7 mouse cellular contexts compared by ENCODE assay signal in the genomic region with DNA sequence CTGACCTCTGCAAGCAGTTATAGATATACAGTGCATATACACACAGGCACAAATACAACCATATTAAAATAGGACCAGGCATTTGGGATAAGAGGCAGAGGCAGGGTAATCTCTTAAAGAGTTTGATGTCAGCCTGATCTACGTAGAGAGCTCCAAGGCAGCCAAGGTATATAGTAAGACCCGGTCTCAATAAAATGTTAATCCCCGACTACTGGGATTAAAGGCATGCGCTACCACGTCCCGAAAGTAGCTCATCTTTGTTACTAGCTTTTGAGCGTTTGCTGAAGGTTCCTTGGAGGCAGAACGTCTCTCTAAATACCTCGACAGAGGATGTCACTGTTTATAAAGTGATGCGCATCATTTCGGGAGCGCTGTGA. TPM values are rescaled to one million over a fixed set of nuclear protein-coding genes. Genes with fewer than 3 reads are reported as not detected.
DNase-seq lines count a peak whose midpoint lies in the region; ATAC-seq and TF ChIP-seq lines count a peak whose summit lies in the region.

A gene (plus strand): TSS at position 273 of the 377 bp plus-strand sequence.

- no peaks in the 10 kb centered on the region for H3K27me3 ChIP-seq in C2C12 (ENCODE audit: control insufficient read depth, insufficient read depth, insufficient read length)
- H3K27me3 ChIP-seq in erythroblast, embryonic 14.5 days (ENCODE audit: control insufficient read depth) = peaks cover 30% of the 10 kb centered on the region
- no peaks in the 10 kb centered on the region for H3K27me3 ChIP-seq in limb, embryonic 15.5 days
- H3K27me3 ChIP-seq in stomach, embryonic 15.5 days (replicated peaks) = no peaks in the 10 kb centered on the region

- no peaks in the 10 kb centered on the region for H3K9me3 ChIP-seq in erythroblast, embryonic 14.5 days (ENCODE audit: control insufficient read depth, low read length)
- no peaks in the 10 kb centered on the region for H3K9me3 ChIP-seq in limb, embryonic 15.5 days
- no peaks in the 10 kb centered on the region for H3K9me3 ChIP-seq in stomach, embryonic 15.5 days

- 5% methylated on average over 12 of the region's 12 CpGs for WGBS in limb, embryonic 15.5 days
- WGBS in stomach, embryonic 15.5 days = 5% methylated on average over 12 of the region's 12 CpGs

- peaks cover 37% of the 10 kb centered on the region for H3K79me3 ChIP-seq in C2C12 (ENCODE audit: low read depth)

- no peak for DNase-seq in heart, postnatal 36 days
- no peak for DNase-seq in embryo, embryonic 10.5 days (ENCODE audit: low spot score)

- H3K9ac ChIP-seq in limb, embryonic 15.5 days = peak within 1 kb of the TSS; percentile 91
- H3K9ac ChIP-seq in stomach, embryonic 15.5 days = peak within 1 kb of the TSS; percentile 93

- peak within 1 kb of the TSS; percentile 69 for H3K4me2 ChIP-seq in limb, embryonic 15.5 days
- peak within 1 kb of the TSS; percentile 70 for H3K4me2 ChIP-seq in stomach, embryonic 15.5 days

- no peak for ATAC-seq in CD4-positive, CD25-positive, alpha-beta regulatory T cell, adult 4 months
- no peak for ATAC-seq in limb, embryonic 15.5 days (ENCODE audit: insufficient number of reproducible peaks, low FRiP score, low TSS enrichment, low read depth)
- ATAC-seq in stomach, embryonic 15.5 days (ENCODE audit: insufficient read depth, low FRiP score, low read depth) = peak; percentile 2; the same call in 1 of the 2 replicates

- peaks cover 11% of the 10 kb centered on the region for H3K36me3 ChIP-seq in C2C12 (ENCODE audit: control insufficient read depth, insufficient read depth)
- H3K36me3 ChIP-seq in erythroblast, embryonic 14.5 days (ENCODE audit: control insufficient read depth) = peaks cover 6% of the 10 kb centered on the region
- H3K36me3 ChIP-seq in limb, embryonic 15.5 days = no peaks in the 10 kb centered on the region
- H3K36me3 ChIP-seq in stomach, embryonic 15.5 days = no peaks in the 10 kb centered on the region

- no peak for TF ChIP-seq CTCF in C2C12 (IDR thresholded peaks at IDR 0.05; ENCODE audit: control insufficient read depth, insufficient read depth, insufficient read length)

- H3K27ac ChIP-seq in limb, embryonic 15.5 days = peak within 1 kb of the TSS; percentile 93
- H3K27ac ChIP-seq in stomach, embryonic 15.5 days = peak within 1 kb of the TSS; percentile 93

- H3K4me1 ChIP-seq in erythroblast, embryonic 14.5 days (ENCODE audit: control insufficient read depth) = peaks cover 24% of the 10 kb centered on the region
- peaks cover 11% of the 10 kb centered on the region for H3K4me1 ChIP-seq in limb, embryonic 15.5 days
- H3K4me1 ChIP-seq in stomach, embryonic 15.5 days = 0 out of 2 replicates have a peak, but pooled peaks cover 4% of the 10 kb centered on the region

- H3K79me2 ChIP-seq in C2C12 (ENCODE audit: control insufficient read depth, insufficient read depth) = peaks cover 46% of the 10 kb centered on the region

- peak within 1 kb of the TSS; percentile 92 for H3K4me3 ChIP-seq in C2C12 (ENCODE audit: insufficient read depth, poor library complexity, severe bottlenecking)
- peak within 1 kb of the TSS; percentile 89 for H3K4me3 ChIP-seq in erythroblast, embryonic 14.5 days (replicated peaks)
- peak within 1 kb of the TSS; percentile 99 for H3K4me3 ChIP-seq in limb, embryonic 15.5 days
- peak within 1 kb of the TSS; percentile 99 for H3K4me3 ChIP-seq in stomach, embryonic 15.5 days (replicated peaks)

- intact Hi-C loops in heart, postnatal 36 days (cut with DNase I) = loop anchor here (2.0 kb wide), 2 partner anchors 69 to 139 kb away; a partner anchor contains a TSS

- H3ac ChIP-seq in C2C12 (ENCODE audit: control insufficient read depth, insufficient read length, low read depth) = peak within 1 kb of the TSS; percentile 95

TF ChIP-seq in C2C12, 6 proteins besides CTCF, POLR2A, EP300 and RAD21:
- TF ChIP-seq MYOD1 (IDR thresholded peaks at IDR 0.05; ENCODE audit: control insufficient read depth, insufficient read length, low read depth) (no peak), CEBPB (IDR thresholded peaks at IDR 0.05; ENCODE audit: low read depth) (no peak), MAX (IDR thresholded peaks at IDR 0.05) (no peak), USF1 (IDR thresholded peaks at IDR 0.05; ENCODE audit: low read depth) (no peak)

RNA-seq across cellular contexts. Expression of the gene that starts here (rescaled TPM):
- 6.5 TPM for polyA plus RNA-seq in C2C12 (2012; fragmentation: generic; extraction: Trizol)
- polyA plus RNA-seq in CD4-positive, CD25-positive, alpha-beta regulatory T cell, adult 4 months (2017; shearing (Covaris generic)) = 100 to 1,000 TPM; 138 to 192 TPM
- 1.9 and 2.5 TPM in 2 replicates for polyA plus RNA-seq in erythroblast, embryonic 14.5 days (2012)
- total RNA-seq in heart, postnatal 36 days (2021) = 10 to 100 TPM; 35.7 to 38.8 TPM
- polyA plus RNA-seq in limb, embryonic 15.5 days (2015; fragmentation: Nextera tagmentation; extraction: Ambion mirVana) = 138 and 139 TPM in 2 replicates
- polyA plus RNA-seq in stomach, embryonic 15.5 days (2015; fragmentation: Nextera tagmentation; extraction: Ambion mirVana) = 124 and 152 TPM in 2 replicates

Comparison
In these comparisons a context has a peak if more than half of its experiments do, and no peak if none do; other contexts are left out.
1. RNA of the gene that starts here (polyA plus RNA-seq): 138 to 192 TPM in CD4-positive, CD25-positive, alpha-beta regulatory T cell, adult 4 months, 138 to 139 TPM in limb, embryonic 15.5 days and 124 to 152 TPM in stomach, embryonic 15.5 days; 6.5 TPM in C2C12 (single experiment) and 1.9 to 2.5 TPM in erythroblast, embryonic 14.5 days; every median in the first group is over 10 times any median in the second.
2. Peak in every context shown above with its lines, with median percentiles within 50 percentile points of each other: H3K4me3 ChIP-seq.